Mouse (Mus musculus): ENCODE measurements around the gene Sympk. TPM values are rescaled to one million over a fixed set of nuclear protein-coding genes. Genes with fewer than 3 reads are reported as not detected.

The Sympk gene
- polyA plus RNA-seq, 1 experiment from 2014 or later, result 15.8 TPM

DNA sequence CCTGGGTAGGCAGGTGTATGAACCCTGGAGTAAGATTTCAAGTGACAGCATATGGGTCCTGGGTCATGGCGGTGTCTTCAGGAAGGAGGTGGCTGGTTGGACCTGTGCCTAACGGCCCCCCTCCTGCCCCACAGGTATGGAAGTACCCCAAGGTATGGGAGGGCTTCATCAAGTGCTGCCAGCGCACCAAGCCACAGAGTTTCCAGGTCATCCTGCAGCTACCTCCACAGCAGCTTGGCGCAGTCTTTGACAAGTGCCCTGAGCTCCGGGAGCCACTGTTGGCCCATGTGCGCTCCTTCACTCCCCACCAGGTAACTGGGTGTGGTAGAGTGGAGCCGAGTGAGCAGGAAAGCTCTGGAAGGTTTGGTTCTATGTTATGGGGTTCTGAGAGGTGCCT lies 29.0 kb downstream of the Sympk start:
- peaks cover 52% of the 10 kb centered on the region for H3K36me3 ChIP-seq (ENCODE audit: control insufficient read depth, insufficient read depth, low read length)
- no peaks in the 10 kb centered on the region for H3K9me3 ChIP-seq (ENCODE audit: control insufficient read depth, low read length)
- H3K4me1 ChIP-seq (ENCODE audit: control insufficient read depth in 2 of 2, insufficient read depth in 2 of 2, low read length in 2 of 2), result peaks cover 0 to 5% of the 10 kb centered on the region in 2 experiments; a peak in 1 of 4 replicates
- 93% methylated on average over 7 of the region's 7 CpGs for whole genome bisulfite sequencing
- H3K9ac ChIP-seq (ENCODE audit: low read length), result no peak overlapping the region
- no peak for ATAC-seq (ENCODE audit: insufficient number of reproducible peaks, insufficient read depth, low FRiP score, low read depth)
- no peak overlapping the region for H3K4me3 ChIP-seq (ENCODE audit: control insufficient read depth in 1 of 2, insufficient read depth in 1 of 2, low read depth in 1 of 2, low read length in 2 of 2)
- no peak overlapping the region for H3K4me2 ChIP-seq (ENCODE audit: low read length)
- no peaks in the 10 kb centered on the region for H3K27me3 ChIP-seq (ENCODE audit: control insufficient read depth, insufficient read depth, low read length)
- H3K27ac ChIP-seq (replicated peaks in 1 of 2; ENCODE audit: control insufficient read depth in 1 of 2, insufficient read depth in 1 of 2, low read depth in 2 of 2, low read length in 2 of 2), result no peak overlapping the region

DNA sequence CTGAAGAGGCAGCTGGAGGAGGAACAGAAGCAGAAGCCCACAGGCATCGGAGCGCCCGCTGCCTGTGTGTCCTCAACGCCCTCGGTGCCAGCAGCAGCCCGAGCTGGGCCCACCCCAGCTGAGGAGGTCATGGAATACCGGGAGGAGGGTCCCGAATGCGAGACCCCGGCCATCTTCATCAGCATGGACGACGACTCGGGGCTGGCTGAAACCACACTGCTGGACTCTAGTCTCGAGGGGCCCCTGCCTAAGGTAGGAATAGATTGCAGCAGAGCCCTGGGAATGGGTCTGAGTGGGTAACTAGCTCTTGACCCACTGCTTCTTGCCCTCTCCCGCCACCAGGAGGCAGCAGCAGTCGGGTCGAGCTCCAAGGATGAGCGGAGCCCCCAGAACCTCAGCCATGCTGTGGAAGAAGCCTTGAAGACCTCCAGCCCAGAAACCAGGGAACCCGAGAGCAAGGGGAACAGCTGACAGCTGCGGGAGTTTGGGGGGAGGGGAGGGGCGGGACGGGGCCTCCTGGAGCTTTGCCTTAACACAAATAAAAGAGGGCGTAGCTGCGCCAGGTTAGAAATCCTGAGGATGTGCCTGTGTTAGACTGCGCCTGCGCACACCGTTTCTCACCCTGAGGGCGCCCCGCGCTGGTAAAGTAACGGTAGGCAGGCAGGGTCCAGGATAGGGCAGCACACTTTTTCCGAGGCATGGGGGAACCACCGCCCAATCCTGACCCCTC lies 30.0 kb downstream of the Sympk start, which contains the start of gene Rsph6a:
TSS of gene Rsph6a (plus strand) at position 644 of the 730 bp plus-strand sequence.
- H3K9me3 ChIP-seq (ENCODE audit: control insufficient read depth, low read length), result no peaks in the 10 kb centered on the region
- no peak within 1 kb of the TSS for H3K27ac ChIP-seq (replicated peaks in 1 of 2; ENCODE audit: control insufficient read depth in 1 of 2, insufficient read depth in 1 of 2, low read depth in 2 of 2, low read length in 2 of 2)
- H3K27me3 ChIP-seq (ENCODE audit: control insufficient read depth, insufficient read depth, low read length), result no peaks in the 10 kb centered on the region
- peaks cover 0 to 5% of the 10 kb centered on the region in 2 experiments; a peak in 1 of 4 replicates for H3K4me1 ChIP-seq (ENCODE audit: control insufficient read depth in 2 of 2, insufficient read depth in 2 of 2, low read length in 2 of 2)
- no peak for ATAC-seq (ENCODE audit: insufficient number of reproducible peaks, insufficient read depth, low FRiP score, low read depth)
- 42% methylated on average over 32 of the region's 33 CpGs for WGBS
- peak within 1 kb of the TSS; percentile 48 for H3K4me2 ChIP-seq (ENCODE audit: low read length)
- no peak within 1 kb of the TSS; a peak in 1 of 4 replicates for H3K4me3 ChIP-seq (ENCODE audit: control insufficient read depth in 1 of 2, insufficient read depth in 1 of 2, low read depth in 1 of 2, low read length in 2 of 2)
- H3K36me3 ChIP-seq (ENCODE audit: control insufficient read depth, insufficient read depth, low read length), result peaks cover 42% of the 10 kb centered on the region
- no peak within 1 kb of the TSS for H3K9ac ChIP-seq (ENCODE audit: low read length)

DNA sequence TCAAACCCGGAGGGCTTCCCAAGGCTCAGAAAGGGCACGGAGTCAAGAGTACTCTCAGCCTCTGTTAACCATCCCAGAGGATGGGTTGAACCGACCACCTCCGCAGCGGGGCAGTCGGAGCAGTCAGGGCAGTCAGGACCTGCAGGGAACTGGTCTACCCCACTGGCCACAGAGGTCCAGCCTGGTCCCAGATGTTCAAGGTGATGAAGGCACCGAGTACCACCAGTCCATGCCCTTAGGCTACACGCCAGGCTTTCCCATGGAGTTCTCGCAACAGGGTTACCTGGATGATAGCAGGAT lies 30.6 kb downstream of the Sympk start:
- Histone ChIP-seq H3K9me3 (ENCODE audit: control insufficient read depth, low read length) (no peaks in the 10 kb centered on the region), H3K36me3 (ENCODE audit: control insufficient read depth, insufficient read depth, low read length) (peaks cover 37% of the 10 kb centered on the region), H3K27ac (replicated peaks in 1 of 2; ENCODE audit: control insufficient read depth in 1 of 2, insufficient read depth in 1 of 2, low read depth in 2 of 2, low read length in 2 of 2) (no peak overlapping the region), H3K9ac (ENCODE audit: low read length) (no peak overlapping the region), H3K27me3 (ENCODE audit: control insufficient read depth, insufficient read depth, low read length) (no peaks in the 10 kb centered on the region), H3K4me1 (ENCODE audit: control insufficient read depth in 2 of 2, insufficient read depth in 2 of 2, low read length in 2 of 2) (peaks cover 0 to 5% of the 10 kb centered on the region in 2 experiments; a peak in 1 of 4 replicates), H3K4me3 (ENCODE audit: control insufficient read depth in 1 of 2, insufficient read depth in 1 of 2, low read depth in 1 of 2, low read length in 2 of 2) (no peak overlapping the region), H3K4me2 (ENCODE audit: low read length) (peak overlapping the region; percentile 48)
- no peak for ATAC-seq (ENCODE audit: insufficient number of reproducible peaks, insufficient read depth, low FRiP score, low read depth)
- 70% methylated on average over 9 of the region's 9 CpGs for WGBS

DNA sequence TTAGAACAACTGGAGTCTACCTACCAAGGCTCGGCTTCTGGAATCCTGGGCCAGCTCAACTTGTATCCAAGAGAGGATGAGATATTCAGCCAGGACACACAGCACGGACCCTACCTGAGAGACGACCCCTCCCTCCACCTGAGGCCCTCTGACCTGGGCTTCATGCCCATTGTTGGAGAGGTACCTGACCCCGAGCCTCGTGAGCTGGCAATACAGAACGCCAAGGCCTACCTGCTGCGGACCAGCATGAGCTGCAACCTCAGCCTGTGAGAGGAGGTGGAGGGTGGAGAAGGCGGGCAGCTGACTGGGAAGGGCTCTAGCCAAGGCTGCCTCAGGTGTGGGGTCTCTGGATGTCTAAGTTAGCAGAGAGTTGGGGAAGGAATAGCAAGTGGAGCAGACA lies 30.9 kb downstream of the Sympk start:
- Histone ChIP-seq H3K9me3 (ENCODE audit: control insufficient read depth, low read length) (no peaks in the 10 kb centered on the region), H3K36me3 (ENCODE audit: control insufficient read depth, insufficient read depth, low read length) (peaks cover 33% of the 10 kb centered on the region), H3K27ac (replicated peaks in 1 of 2; ENCODE audit: control insufficient read depth in 1 of 2, insufficient read depth in 1 of 2, low read depth in 2 of 2, low read length in 2 of 2) (no peak overlapping the region), H3K4me1 (ENCODE audit: control insufficient read depth in 2 of 2, insufficient read depth in 2 of 2, low read length in 2 of 2) (peaks cover 0 to 5% of the 10 kb centered on the region in 2 experiments; a peak in 1 of 4 replicates), H3K4me2 (ENCODE audit: low read length) (no peak overlapping the region), H3K4me3 (ENCODE audit: control insufficient read depth in 1 of 2, insufficient read depth in 1 of 2, low read depth in 1 of 2, low read length in 2 of 2) (no peak overlapping the region), H3K27me3 (ENCODE audit: control insufficient read depth, insufficient read depth, low read length) (no peaks in the 10 kb centered on the region), H3K9ac (ENCODE audit: low read length) (no peak overlapping the region)
- WGBS, result 90% methylated on average over 8 of the region's 8 CpGs
- no peak for ATAC-seq (ENCODE audit: insufficient number of reproducible peaks, insufficient read depth, low FRiP score, low read depth)

DNA sequence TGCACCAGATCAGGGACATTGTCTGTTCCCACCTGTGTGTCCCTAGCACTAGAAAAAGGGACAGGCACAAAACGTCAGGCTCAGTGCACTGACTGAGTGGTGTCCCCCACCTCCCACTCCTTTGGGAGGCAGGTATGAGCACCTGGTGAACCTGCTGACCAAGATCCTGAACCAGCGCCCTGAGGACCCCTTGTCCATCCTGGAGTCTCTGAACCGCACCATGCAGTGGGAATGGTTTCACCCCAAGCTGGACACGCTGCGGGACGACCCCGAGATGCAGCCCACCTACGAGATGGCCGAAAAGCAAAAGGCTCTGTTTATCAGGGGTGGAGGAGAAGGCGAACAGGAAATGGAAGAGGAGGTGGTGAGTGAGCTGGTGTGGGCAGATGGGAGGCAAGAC lies 33.2 kb downstream of the Sympk start:
- H3K36me3 ChIP-seq (ENCODE audit: control insufficient read depth, insufficient read depth, low read length), result peaks cover 10% of the 10 kb centered on the region
- 81% methylated on average over 10 of the region's 10 CpGs for WGBS
- peaks cover 0 to 5% of the 10 kb centered on the region in 2 experiments; a peak in 1 of 4 replicates for H3K4me1 ChIP-seq (ENCODE audit: control insufficient read depth in 2 of 2, insufficient read depth in 2 of 2, low read length in 2 of 2)
- H3K4me2 ChIP-seq (ENCODE audit: low read length), result no peak overlapping the region
- H3K4me3 ChIP-seq (ENCODE audit: control insufficient read depth in 1 of 2, insufficient read depth in 1 of 2, low read depth in 1 of 2, low read length in 2 of 2), result no peak overlapping the region
- H3K9ac ChIP-seq (ENCODE audit: low read length), result no peak overlapping the region
- H3K27ac ChIP-seq (replicated peaks in 1 of 2; ENCODE audit: control insufficient read depth in 1 of 2, insufficient read depth in 1 of 2, low read depth in 2 of 2, low read length in 2 of 2), result no peak overlapping the region
- H3K9me3 ChIP-seq (ENCODE audit: control insufficient read depth, low read length), result no peaks in the 10 kb centered on the region
- no peak for ATAC-seq (ENCODE audit: insufficient number of reproducible peaks, insufficient read depth, low FRiP score, low read depth)
- H3K27me3 ChIP-seq (ENCODE audit: control insufficient read depth, insufficient read depth, low read length), result no peaks in the 10 kb centered on the region

DNA sequence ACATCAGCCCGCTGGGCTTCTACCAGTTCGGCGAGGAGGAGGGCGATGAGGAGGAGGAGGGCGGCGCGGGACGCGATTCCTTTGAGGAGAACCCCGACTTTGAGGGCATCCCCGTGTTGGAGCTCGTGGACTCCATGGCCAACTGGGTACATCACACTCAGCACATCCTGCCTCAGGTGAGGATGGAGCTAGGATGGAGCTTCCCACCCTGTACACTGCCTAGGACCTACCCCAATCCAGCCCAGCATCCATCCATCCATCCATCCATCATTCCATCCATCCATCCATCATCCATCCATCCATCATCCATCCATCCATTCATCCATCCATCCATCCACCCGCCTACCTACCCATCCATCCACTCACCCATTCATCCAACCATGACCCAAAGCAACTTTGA lies 41.7 kb downstream of the Sympk start:
- H3K4me3 ChIP-seq (ENCODE audit: control insufficient read depth in 1 of 2, insufficient read depth in 1 of 2, low read depth in 1 of 2, low read length in 2 of 2), result no peak overlapping the region

DNA sequence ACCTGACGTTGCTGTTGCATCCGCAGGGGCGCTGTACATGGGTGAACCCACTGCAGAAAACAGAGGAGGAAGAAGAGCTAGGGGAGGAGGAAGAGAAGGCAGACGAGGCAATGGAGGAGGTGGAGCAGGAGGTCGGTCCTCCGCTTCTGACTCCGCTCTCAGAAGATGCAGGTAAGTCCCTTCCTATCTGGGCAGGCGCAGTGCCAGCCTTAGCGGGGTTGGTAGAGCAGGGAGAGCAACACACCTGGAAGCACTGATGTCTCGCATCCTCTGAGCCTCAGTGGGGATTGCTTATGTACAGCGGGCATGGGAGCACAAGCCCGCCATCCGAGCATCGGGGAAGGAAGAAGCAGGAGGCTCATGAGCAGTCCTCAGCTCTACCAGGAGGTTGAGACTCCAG lies 42.9 kb downstream of the Sympk start:
- H3K9ac ChIP-seq (ENCODE audit: low read length), result no peak overlapping the region
- no peak overlapping the region for H3K27ac ChIP-seq (replicated peaks in 1 of 2; ENCODE audit: control insufficient read depth in 1 of 2, insufficient read depth in 1 of 2, low read depth in 2 of 2, low read length in 2 of 2)
- H3K9me3 ChIP-seq (ENCODE audit: control insufficient read depth, low read length), result no peaks in the 10 kb centered on the region
- no peak for ATAC-seq (ENCODE audit: insufficient number of reproducible peaks, insufficient read depth, low FRiP score, low read depth)
- H3K36me3 ChIP-seq (ENCODE audit: control insufficient read depth, insufficient read depth, low read length), result no peaks in the 10 kb centered on the region
- no peaks in the 10 kb centered on the region for H3K4me1 ChIP-seq (ENCODE audit: control insufficient read depth in 2 of 2, insufficient read depth in 2 of 2, low read length in 2 of 2)
- WGBS, result 43% methylated on average over 14 of the region's 14 CpGs
- H3K4me2 ChIP-seq (ENCODE audit: low read length), result no peak overlapping the region
- no peak overlapping the region for H3K4me3 ChIP-seq (ENCODE audit: control insufficient read depth in 1 of 2, insufficient read depth in 1 of 2, low read depth in 1 of 2, low read length in 2 of 2)
- H3K27me3 ChIP-seq (ENCODE audit: control insufficient read depth, insufficient read depth, low read length), result peaks cover 34% of the 10 kb centered on the region

More for the DNA sequence above, 41.7 kb downstream of the Sympk start:
- Histone ChIP-seq H3K36me3 (ENCODE audit: control insufficient read depth, insufficient read depth, low read length) (no peaks in the 10 kb centered on the region), H3K4me1 (ENCODE audit: control insufficient read depth in 2 of 2, insufficient read depth in 2 of 2, low read length in 2 of 2) (no peaks in the 10 kb centered on the region), H3K27ac (replicated peaks in 1 of 2; ENCODE audit: control insufficient read depth in 1 of 2, insufficient read depth in 1 of 2, low read depth in 2 of 2, low read length in 2 of 2) (no peak overlapping the region), H3K27me3 (ENCODE audit: control insufficient read depth, insufficient read depth, low read length) (peaks cover 34% of the 10 kb centered on the region), H3K9me3 (ENCODE audit: control insufficient read depth, low read length) (no peaks in the 10 kb centered on the region), H3K4me2 (ENCODE audit: low read length) (peak overlapping the region; percentile 12; the same call in 1 of the 2 replicates), H3K9ac (ENCODE audit: low read length) (no peak overlapping the region)
- ATAC-seq (ENCODE audit: insufficient number of reproducible peaks, insufficient read depth, low FRiP score, low read depth), result no peak
- 43% methylated on average over 13 of the region's 13 CpGs for WGBS

DNA sequence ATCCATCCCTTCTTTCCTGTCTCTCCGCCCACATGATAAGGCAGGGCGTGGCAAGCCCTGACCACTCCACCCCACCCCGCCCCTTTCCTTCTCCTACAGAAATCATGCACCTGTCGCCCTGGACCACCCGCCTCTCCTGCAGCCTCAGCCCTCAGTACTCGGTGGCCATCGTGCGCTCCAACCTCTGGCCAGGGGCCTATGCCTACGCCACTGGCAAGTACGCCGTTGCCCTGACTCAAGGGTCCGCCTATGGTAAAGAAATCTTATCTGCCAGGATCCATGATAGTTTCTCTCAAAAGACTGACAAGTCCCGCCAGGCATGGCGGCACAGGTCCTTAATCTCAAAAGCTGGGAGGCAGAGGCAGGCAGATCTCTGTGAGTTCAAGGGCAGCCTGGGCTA lies 43.8 kb downstream of the Sympk start:
- Histone ChIP-seq H3K4me1 (ENCODE audit: control insufficient read depth in 2 of 2, insufficient read depth in 2 of 2, low read length in 2 of 2) (no peaks in the 10 kb centered on the region), H3K9ac (ENCODE audit: low read length) (no peak overlapping the region), H3K27ac (replicated peaks in 1 of 2; ENCODE audit: control insufficient read depth in 1 of 2, insufficient read depth in 1 of 2, low read depth in 2 of 2, low read length in 2 of 2) (no peak overlapping the region), H3K4me3 (ENCODE audit: control insufficient read depth in 1 of 2, insufficient read depth in 1 of 2, low read depth in 1 of 2, low read length in 2 of 2) (no peak overlapping the region), H3K27me3 (ENCODE audit: control insufficient read depth, insufficient read depth, low read length) (peaks cover 34% of the 10 kb centered on the region), H3K4me2 (ENCODE audit: low read length) (no peak overlapping the region), H3K9me3 (ENCODE audit: control insufficient read depth, low read length) (no peaks in the 10 kb centered on the region), H3K36me3 (ENCODE audit: control insufficient read depth, insufficient read depth, low read length) (no peaks in the 10 kb centered on the region)
- no peak for ATAC-seq (ENCODE audit: insufficient number of reproducible peaks, insufficient read depth, low FRiP score, low read depth)
- 60% methylated on average over 11 of the region's 14 CpGs for WGBS

All from heart, embryonic 14.5 days (tissue).